Mouse (Mus musculus) lung, postnatal 0 days (tissue): ENCODE measurements around the gene Lat2.

Experiments
- CTCF ChIP-seq: IDR thresholded peaks from 2 replicates; pipeline ENCODE4 v1.5.1; 2016; ENCODE audit warnings: antibody characterized with exemption, mild to moderate bottlenecking
- EP300 ChIP-seq: IDR thresholded peaks from 2 replicates; pipeline ENCODE4 v1.6.1; 2016; ENCODE audit warnings: antibody characterized with exemption, mild to moderate bottlenecking, control low read depth

GRCm38 (mm10) chr5:134576517-134577220, 38.2 kb downstream of the Lat2 start:
- TF ChIP-seq CTCF (no peak), EP300 (no peak)
